Mouse (Mus musculus): ENCODE measurements around the gene Ispd.

DNA sequence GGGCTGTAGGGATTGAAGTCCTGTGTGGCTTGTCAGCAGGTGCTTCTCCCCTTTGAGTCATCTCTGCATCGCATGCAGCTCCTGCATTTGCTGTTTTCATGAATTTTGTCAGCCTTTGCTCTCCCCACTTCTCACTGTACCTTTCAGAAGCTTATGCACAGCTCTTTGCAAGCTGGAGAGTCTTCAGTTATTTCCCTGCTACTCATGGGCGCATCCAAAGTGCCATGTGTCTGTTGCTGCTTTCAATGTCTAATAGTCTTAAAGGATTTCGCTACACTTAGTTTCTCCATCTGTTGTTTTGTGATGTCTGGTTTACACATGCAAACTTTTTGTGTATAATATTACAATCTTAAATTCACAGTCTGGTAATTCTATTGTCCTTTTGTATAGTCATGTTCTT is 74.8 kb downstream of the Ispd start:
- TF ChIP-seq EP300 (IDR thresholded peaks at IDR 0.05) (no peak), CTCF (IDR thresholded peaks at IDR 0.05) (no peak)

All from lung, postnatal 0 days (tissue).